Mouse (Mus musculus): ENCODE measurements around the gene Spp1. TPM values are rescaled to one million over a fixed set of nuclear protein-coding genes. Genes with fewer than 3 reads are reported as not detected.

Gene Spp1
- polyA plus RNA-seq, 1 experiment from 2014 or later, result 5.3 TPM

Other genes starting within 250 kb of the Spp1 start
- gene Dmp1, start 232.5 kb upstream of the Spp1 start, polyA plus RNA-seq (2014; fragmentation: Nextera tagmentation; extraction: Ambion mirVana), result 0.45 and 0.77 TPM in 2 replicates
- gene Ibsp, start 135.9 kb upstream of the Spp1 start, polyA plus RNA-seq (2014; fragmentation: Nextera tagmentation; extraction: Ambion mirVana), result not detected in 2 replicates
- not detected in 2 replicates for gene Mepe, start 109.8 kb upstream of the Spp1 start, polyA plus RNA-seq (2014; fragmentation: Nextera tagmentation; extraction: Ambion mirVana)
- gene Pkd2, start 24.3 kb downstream of the Spp1 start, polyA plus RNA-seq (2014; fragmentation: Nextera tagmentation; extraction: Ambion mirVana), result 14.6 and 14.7 TPM in 2 replicates
- 14.1 and 15.0 TPM in 2 replicates for gene BC005561, start 73.2 kb downstream of the Spp1 start, polyA plus RNA-seq (2014; fragmentation: Nextera tagmentation; extraction: Ambion mirVana)

Measured in neural tube, embryonic 11.5 days (tissue).